Mouse (Mus musculus): Measurements from ENCODE around the gene Zfp706.

DNA sequence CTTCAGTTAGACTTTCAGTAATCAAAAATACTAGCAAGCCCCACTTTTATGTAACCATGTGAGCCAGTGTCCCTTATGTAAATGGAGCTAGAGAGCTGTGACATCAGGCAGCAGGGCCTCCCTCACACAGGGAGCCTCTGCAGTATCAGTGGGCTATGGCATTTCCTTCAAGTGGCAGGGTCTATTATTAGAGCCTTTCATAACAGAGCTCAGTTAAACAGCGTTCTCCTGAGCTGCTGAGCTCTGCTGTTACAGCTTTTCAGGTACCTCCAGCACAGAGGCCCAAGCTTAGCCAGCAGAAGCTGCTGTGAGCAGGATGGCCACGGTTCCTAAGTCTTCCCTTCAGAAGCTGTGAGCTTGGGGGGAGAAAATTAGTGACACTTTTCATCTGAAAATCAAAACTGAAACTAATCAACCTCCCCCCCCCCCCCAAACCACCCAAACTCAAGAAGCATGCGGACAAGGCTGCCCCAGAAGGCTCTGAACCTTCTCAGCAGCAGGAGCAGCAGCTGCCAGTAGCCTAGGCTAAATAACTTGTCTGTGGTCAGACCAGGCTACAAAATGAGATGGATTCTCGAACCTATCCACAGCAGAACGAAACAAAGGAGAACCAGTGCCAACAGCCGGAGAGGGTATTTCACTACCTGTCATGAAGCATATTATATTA is 20.2 kb downstream of the Zfp706 start:
- TF ChIP-seq ZMIZ1 (IDR thresholded peaks at IDR 0.05; ENCODE audit: low read depth, low read length): no peak
- no peak; the same call in 1 of the 2 replicates for TF ChIP-seq POLR2A (IDR thresholded peaks at IDR 0.05; ENCODE audit: low read depth, low read length)
- TF ChIP-seq MEF2A (IDR thresholded peaks at IDR 0.05; ENCODE audit: borderline replicate concordance, low read depth, low read length): peak; percentile 80; the same call in 1 of the 2 replicates
- TF ChIP-seq USF1 (IDR thresholded peaks at IDR 0.05; ENCODE audit: low read depth, low read length): no peak
- peak; percentile 24 for TF ChIP-seq MAX (IDR thresholded peaks at IDR 0.05; ENCODE audit: low read length)
- 0 out of 4 replicates have a peak, but pooled peaks of 1 of the 2 experiments have one; percentile 4 for TF ChIP-seq CTCF (conservative IDR thresholded peaks at IDR 0.05 in 1 of 2, IDR thresholded peaks at IDR 0.05 in 1 of 2; ENCODE audit: low read depth in 2 of 2, low read length in 2 of 2)
